Mouse (Mus musculus): ENCODE measurements around the gene Tnn.

DNA sequence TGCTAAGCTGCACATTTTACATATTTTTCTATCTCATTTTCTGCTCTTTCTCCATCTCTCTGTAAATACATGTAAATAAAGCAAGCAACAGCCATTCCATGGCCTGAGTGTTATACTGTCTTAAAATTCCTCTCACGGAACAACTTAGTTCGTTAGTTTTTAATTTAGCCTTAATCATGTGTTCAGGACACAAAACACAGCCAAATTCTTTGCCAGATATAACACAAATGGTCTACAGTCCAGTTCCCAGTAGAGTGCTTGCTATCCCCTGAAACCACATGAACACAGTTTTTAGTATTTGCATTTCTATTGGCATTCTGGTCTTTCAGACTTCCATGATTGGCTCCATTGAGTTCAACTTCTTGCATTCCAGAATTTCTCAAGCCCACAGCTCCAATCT, 4.8 kb upstream of the Tnn start:
- TF ChIP-seq CTCF (conservative IDR thresholded peaks at IDR 0.05; ENCODE audit: insufficient read depth, insufficient read length, low read depth, low read length) (no peak), POLR2A (IDR thresholded peaks at IDR 0.05; ENCODE audit: low read depth, low read length) (no peak)
